Mouse (Mus musculus) lung, postnatal 10 days (tissue): ENCODE measurements around the gene Lrrc8d.
A peak's percentile ranks its signal among the peaks of the same experiment; 100 is the strongest.

ENCODE experiments used
- DNase-seq: peaks from one replicate; pipeline ENCODE4 v3.0.0; 2021

The Lrrc8d gene

DNA sequence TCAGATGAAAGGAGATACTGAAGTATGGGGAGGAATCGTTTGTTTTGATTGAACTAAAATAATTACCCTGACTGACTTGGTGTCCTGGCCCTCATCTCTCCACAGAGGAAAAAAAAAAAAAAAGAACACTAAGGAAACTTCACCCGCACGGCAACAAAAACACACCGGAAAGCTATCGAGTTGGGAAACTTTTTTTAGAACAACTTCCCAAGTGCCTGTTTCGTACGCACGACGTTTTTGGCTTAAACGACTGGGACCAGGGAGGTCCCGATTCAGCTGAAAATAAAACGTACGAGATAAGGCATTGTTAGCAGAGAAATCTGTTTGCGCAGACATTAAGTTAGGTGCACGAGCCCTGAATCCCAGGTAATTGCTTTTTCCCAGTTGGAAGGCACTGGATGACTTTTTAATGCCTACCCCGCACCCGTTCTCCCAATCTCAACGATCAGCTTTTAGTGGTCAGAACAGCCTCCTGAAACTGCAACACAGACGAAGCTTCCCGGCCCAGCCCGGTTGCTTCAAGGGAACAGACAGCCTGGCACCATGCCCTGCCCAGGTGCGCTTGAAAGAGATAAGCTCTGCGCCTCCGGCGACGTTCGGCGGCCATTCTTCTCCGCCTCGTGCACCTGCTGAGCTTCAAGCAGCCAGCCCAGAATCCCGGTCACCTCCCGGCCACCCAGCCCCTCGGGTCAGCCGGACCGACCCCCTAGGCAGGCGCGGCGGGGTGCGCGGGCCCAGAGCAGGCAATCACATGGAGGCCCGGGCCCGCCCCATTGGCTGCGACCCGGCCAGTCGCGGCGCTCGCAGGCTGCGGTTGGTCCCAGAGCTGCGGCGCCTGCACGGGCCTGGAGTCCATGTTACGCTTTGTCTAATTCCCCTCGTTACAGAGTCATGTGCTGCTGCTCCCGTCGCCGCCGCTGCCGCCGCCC, at the start of gene Lrrc8d:
Gene Lrrc8d, plus strand, starts transcription at position 829 of the 929 bp plus-strand sequence.
- DNase-seq = peak; percentile 91

DNA sequence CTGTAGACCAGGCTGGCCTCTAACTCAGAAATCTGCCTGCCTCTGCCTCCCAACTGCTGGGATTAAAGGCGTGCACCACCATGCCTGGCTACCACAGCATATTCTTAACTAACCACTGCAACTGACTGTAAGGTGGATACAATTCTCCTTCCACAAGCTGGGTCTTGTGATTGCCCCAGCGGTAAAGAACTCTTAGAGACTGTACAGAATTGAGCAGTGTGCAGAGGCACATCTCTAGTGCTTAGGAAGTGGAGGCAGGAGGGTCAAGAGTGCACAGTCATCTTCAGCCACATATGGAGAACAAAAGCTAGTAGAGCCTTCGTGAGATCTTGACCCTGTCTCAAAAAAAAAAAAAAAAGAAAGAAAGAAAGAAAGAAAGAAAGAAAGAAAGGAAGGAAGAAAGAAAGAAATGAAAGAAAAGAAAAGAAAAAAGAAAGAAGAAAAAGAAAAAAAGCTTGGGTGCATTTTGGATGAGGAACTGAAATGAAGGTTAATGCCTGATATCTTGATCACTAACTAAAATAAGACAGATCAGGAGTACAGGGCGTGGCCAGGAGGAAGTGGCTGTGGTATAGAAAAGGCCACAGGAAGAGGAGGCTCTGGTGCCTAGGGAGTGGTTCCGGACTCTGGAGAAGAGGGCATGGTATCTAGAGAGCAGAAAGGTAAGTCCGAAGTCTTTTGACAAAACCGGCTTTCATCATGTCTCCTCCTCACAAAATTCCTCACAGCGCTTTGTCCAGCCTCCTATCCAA, 48.9 kb upstream of the Lrrc8d start:
- DNase-seq = peak; percentile 48

DNA sequence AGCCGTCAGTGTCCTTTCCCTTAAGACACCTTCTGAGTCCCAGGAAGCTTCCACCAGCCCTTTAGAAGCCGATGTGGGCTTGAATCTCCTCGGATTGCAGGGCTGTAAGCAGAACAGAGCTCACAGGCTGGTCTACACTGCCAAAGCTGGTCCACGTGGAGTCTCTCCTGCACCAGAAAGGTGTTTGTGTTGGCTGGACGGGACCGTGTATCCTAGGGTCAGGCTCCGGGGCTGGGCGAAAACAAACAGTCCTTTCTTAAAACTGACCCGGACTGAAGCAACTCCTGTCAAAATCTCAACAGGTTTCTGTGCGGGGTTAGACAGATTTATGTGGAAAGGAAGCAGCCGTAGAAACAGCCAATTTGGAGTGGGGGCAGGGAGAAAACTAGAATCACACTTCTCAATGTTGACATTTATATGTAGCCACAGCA, 48.2 kb upstream of the Lrrc8d start:
- peak; percentile 51 for DNase-seq

GRCm38 (mm10) chr5:105654237-105655063, 45.3 kb upstream of the Lrrc8d start:
- DNase-seq = peak; percentile 90

DNA sequence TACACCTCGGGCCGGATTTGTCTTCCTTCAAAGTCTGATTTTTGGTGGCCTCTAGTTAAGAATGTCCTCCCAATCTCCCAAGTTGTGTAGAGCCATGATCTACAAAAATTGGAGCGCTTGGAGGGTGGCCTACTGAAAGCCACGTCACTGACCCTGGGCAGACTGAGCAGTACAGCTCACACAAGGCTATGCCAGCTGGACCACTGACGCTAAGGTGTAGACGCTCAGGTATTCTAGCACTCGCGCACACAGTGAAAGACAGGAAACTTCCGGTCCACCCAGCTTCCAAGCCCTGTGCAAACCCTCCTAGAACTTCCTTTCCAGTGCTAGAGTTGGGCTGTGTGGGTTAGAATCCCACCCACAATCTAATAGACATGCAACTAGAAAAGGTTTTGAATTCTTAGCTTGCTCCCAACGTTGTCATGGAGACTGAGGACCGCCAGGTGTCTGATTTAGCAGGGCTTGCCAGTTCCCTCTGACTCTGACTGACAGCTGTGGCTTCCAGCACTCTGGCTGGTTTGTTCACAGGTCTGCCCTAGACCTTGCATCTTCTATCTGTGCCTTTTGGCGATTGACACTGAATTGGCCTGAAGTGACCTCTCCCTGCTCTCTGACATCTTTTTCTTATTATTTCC, 44.6 kb upstream of the Lrrc8d start:
- no peak for DNase-seq

DNA sequence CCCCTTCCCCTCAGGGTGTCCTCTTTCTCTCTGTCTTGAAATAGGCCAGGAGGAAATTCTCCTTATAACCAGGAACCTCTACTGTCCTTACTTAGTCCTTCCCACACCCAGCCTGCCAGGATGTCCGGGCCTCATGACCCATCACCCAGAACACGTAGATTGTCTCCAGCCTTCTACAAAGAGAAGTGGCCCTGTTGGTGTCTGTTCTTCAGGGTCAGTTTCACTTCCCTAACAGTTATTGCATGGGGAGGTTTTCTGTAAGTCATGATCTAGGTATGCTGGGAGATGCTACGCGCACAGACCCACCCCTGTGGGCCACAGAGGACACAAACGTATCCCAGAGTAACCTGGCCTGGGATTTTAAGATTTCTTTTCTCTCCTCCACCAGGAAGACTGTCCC, 37.9 kb upstream of the Lrrc8d start:
- no peak for DNase-seq

GRCm38 (mm10) chr5:105666930-105667329, 32.8 kb upstream of the Lrrc8d start:
- DNase-seq = no peak

DNA sequence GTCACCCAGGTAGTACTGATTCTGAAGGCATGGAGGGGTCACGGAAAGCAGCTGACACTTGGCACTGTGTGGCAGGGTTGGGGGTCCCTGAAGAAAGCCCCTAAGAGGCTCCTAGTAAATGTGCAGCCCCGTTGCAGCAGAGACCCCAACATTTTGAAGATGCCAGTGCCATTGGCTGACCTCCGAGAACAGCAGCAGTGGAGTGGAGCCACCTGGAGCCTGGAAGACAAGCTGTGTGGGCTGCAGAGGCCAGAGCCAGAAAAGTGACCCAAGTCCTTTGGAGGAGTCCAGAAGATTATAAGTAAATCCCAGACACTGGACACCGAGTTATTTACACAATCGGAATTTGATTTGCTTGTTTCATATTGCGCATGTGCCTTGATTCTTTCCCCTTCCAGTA, 32.4 kb upstream of the Lrrc8d start:
- DNase-seq = no peak

DNA sequence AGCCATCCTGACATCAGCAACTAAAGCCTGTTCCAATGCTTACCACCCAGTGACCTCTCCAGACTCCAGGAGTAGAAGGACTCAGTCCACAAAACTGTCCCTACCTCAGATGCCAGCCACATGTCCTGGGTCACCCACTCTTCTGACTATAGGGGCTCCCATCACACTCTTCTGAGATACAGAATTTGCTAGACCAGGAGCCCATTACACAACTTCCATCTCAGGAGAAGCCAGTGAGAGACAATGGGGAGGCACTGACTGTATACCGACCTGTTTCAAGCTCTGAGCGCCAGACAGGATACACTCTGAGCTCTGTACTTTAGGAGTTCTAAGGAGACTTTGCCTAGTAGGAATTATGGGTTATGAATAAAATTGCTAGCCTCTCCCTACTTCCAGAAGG, 30.7 kb upstream of the Lrrc8d start:
- DNase-seq = no peak

DNA sequence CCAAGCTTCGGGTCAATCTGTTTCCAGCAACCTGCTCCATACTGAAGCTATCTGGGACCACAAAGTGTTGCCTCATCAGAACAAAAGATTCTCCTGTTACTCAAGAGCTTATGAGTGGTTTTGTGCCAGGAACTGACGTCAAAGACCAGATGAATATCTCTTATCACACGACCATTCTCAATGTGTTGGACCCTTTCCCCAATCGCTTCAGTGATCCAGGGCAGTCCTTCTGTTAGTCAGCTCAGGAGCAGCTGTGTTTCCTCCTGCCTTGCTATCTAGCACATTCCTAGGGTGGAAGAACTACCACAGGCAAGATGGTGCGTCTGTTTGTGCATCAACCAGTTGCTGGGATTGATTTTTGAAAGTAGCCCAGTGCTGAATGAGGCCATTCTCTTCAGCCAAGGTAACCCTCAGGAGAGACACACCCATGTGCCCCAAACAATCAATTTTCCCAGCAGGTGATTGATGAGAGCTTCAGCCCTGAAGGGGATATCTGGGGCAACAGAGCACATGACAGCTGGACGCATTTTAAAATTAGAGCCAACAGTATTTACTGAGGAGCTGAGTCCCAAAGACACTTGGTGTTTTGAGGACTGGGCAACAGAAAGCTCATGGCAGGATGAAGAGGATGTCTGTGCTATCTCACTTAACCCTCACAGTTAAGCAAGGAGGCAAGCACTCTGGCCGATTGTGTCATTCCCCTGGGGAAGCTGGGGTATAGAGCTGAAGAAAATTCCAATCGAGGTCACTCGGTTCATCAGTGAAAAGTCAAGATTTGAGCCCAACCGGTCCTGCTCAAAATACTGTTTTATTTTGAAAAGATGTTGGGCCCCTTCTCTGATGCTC, 30.0 kb upstream of the Lrrc8d start:
- DNase-seq = peak; percentile 45

DNA sequence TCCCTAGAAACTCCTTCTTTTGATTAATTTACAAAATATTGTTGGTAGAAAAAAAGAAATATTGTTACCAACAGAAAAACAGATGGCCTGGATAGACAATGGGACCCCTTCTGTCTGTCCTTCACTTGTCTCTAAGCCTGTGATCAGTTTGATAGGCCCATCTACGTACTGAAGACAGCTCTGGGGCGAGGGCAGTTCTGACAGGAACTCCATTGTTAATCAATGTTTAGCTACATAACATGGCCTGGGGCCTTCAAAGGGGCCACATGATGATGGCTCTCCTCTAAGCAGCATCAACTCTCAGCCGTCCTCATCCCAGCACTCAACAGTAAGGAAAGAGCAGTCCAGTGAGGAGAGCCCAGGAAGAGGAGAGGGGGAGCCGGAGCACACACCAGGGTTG, 27.4 kb upstream of the Lrrc8d start:
- no peak for DNase-seq

GRCm38 (mm10) chr5:105675511-105675910, 24.3 kb upstream of the Lrrc8d start:
- DNase-seq = no peak

- DNase-seq = no peak
Measured at GRCm38 (mm10) chr5:105677071-105677470, 22.7 kb upstream of the Lrrc8d start.

GRCm38 (mm10) chr5:105678243-105678642, 21.5 kb upstream of the Lrrc8d start:
- DNase-seq = no peak

DNA sequence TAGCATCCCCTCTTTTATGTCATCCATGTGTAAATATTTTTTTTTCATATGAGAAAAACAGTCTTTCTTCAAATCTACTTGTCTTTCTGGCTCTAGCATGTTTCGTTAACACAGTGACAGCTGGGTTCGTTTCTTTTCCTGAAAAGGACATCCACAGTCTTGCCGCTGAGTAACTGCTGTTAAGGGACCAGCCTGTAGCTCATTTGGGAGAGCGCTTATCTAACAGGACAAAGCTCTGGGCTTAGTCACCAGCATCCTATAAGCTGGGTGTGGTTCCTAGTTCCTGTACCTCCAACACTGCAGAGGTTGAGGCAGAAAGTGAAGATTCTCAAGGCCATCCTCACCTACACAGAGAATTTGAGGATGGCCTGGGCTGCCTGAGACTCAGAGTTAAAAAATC, 20.5 kb upstream of the Lrrc8d start:
- no peak for DNase-seq

- no peak for DNase-seq
Measured at GRCm38 (mm10) chr5:105679921-105680843, 19.6 kb upstream of the Lrrc8d start.

GRCm38 (mm10) chr5:105682143-105682611, 17.6 kb upstream of the Lrrc8d start:
- DNase-seq = peak; percentile 32

GRCm38 (mm10) chr5:105683912-105684350, 15.8 kb upstream of the Lrrc8d start:
- DNase-seq = no peak

DNA sequence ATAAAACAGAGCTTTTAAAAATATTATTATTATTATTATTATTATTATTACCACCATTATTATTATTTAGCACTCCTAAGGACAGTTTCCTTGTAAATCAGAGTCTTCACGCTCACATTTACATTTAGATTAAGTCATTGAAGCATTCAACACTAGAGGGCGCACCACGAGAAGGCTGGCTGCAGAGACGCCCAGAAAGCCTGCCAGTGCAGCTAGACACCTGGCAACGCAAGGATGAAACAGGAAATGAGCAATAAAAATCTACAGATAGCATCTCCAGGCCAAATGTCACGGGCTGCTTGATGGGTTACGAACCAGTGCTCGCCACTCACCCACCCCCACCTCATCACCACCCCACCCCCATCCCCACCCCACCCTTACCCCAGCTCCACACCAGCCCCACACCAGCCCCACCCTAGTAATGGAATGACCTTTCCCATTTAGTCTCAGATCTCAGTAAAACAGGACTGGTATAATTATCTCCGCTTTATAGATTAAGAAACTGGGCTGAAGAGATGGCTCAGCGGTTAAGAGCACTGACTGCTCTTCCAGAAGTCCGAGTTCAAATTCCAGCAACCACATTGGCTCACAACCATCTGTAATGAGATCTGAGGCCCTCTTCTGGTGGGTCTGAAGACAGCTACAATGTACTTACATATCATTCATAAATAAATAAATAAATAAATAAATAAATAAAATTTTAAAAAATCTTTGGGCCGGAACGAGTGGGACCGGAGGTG, 14.7 kb upstream of the Lrrc8d start:
- DNase-seq = peak; percentile 89
